Mouse (Mus musculus) hindbrain, embryonic 12.5 days (tissue): ENCODE data around the gene Kcnc1. TPM values are rescaled to one million over a fixed set of nuclear protein-coding genes. Genes with fewer than 3 reads are reported as not detected.

ENCODE experiments used
- ATAC-seq: fragments of 200-750 bp; cut with Nextera tagmentation; 2 replicates; pipeline ENCODE4 v1.8.0; 2017; ENCODE audit warnings: moderate TSS enrichment; ENCODE audit not compliant: low FRiP score
- H3K27ac ChIP-seq: fragments of 300-500 bp; sonication (generic); 2 replicates; pipeline ENCODE4 v1.5.1; 2016; ENCODE audit warnings: mild to moderate bottlenecking
- H3K27me3 ChIP-seq: fragments of 300-500 bp; sonication (generic); 2 replicates; pipeline ENCODE4 v1.6.1; 2016; ENCODE audit warnings: mild to moderate bottlenecking
- H3K36me3 ChIP-seq: fragments of 300-500 bp; sonication (generic); 2 replicates; pipeline ENCODE4 v1.6.1; 2016; ENCODE audit warnings: mild to moderate bottlenecking
- H3K4me1 ChIP-seq: fragments of 300-500 bp; sonication (generic); 2 replicates; pipeline ENCODE4 v1.6.1; 2016
- H3K4me2 ChIP-seq: fragments of 300-500 bp; sonication (generic); replicated peaks from 2 replicates; pipeline ENCODE4 v1.6.1; 2016; ENCODE audit warnings: mild to moderate bottlenecking
- H3K4me3 ChIP-seq: fragments of 300-500 bp; sonication (generic); 2 replicates; pipeline ENCODE4 v1.5.1; 2016; ENCODE audit warnings: mild to moderate bottlenecking
- H3K9ac ChIP-seq: fragments of 300-500 bp; sonication (generic); 2 replicates; pipeline ENCODE4 v1.6.1; 2016; ENCODE audit warnings: mild to moderate bottlenecking, moderate library complexity
- H3K9me3 ChIP-seq: fragments of 300-500 bp; sonication (generic); replicated peaks from 2 replicates; pipeline ENCODE4 v1.6.1; 2016; ENCODE audit warnings: mild to moderate bottlenecking
- WGBS: fragments of 180-500 bp; shearing (Covaris S2); methylation state at CpG from one replicate; pipeline ENCODE4 v1.1.7; 2016; 5-methylcytosine and 5-hydroxymethylcytosine counted together
- polyA plus RNA-seq: library from polyadenylated mRNA; unstranded; fragments of >200 nt; fragmentation: Nextera tagmentation; extraction: Ambion mirVana; gene quantifications from 2 replicates; pipeline ENCODE4 v1.2.1, GENCODE M21; 2016

Gene Kcnc1
- polyA plus RNA-seq, 1 experiment from 2014 or later, result 9.8 TPM

- H3K4me2 ChIP-seq, result no peak overlapping the region
- H3K9me3 ChIP-seq, result peaks cover 3% of the 10 kb centered on the region; the same call in 1 of the 2 replicates
- 81% methylated on average over 8 of the region's 8 CpGs for WGBS
- H3K9ac ChIP-seq, result no peak overlapping the region
- H3K27ac ChIP-seq, result no peak overlapping the region
- H3K4me1 ChIP-seq, result peaks cover 8% of the 10 kb centered on the region
- no peaks in the 10 kb centered on the region for H3K27me3 ChIP-seq
- no peak overlapping the region for H3K4me3 ChIP-seq
- H3K36me3 ChIP-seq, result no peaks in the 10 kb centered on the region
- no peak for ATAC-seq
These were observed 66.8 kb downstream of the Kcnc1 start for GRCm38 (mm10) chr7:46463136-46463535.

- WGBS, result 74% methylated on average over 7 of the region's 7 CpGs
These were observed 70.2 kb downstream of the Kcnc1 start for GRCm38 (mm10) chr7:46466422-46466981.

GRCm38 (mm10) chr7:46469542-46469941, 73.2 kb downstream of the Kcnc1 start:
- no peak overlapping the region for H3K27ac ChIP-seq
- peaks cover 5% of the 10 kb centered on the region; the same call in 1 of the 2 replicates for H3K4me1 ChIP-seq
- no peak for ATAC-seq
- no peaks in the 10 kb centered on the region for H3K36me3 ChIP-seq
- no peaks in the 10 kb centered on the region for H3K9me3 ChIP-seq
- H3K27me3 ChIP-seq, result no peaks in the 10 kb centered on the region
- WGBS, result 91% methylated on average over 3 of the region's 3 CpGs
- H3K4me2 ChIP-seq, result no peak overlapping the region
- no peak overlapping the region for H3K4me3 ChIP-seq
- H3K9ac ChIP-seq, result no peak overlapping the region

More at GRCm38 (mm10) chr7:46466422-46466981, 70.2 kb downstream of the Kcnc1 start:
- no peaks in the 10 kb centered on the region for H3K9me3 ChIP-seq
- H3K36me3 ChIP-seq, result no peaks in the 10 kb centered on the region
- no peak overlapping the region for H3K4me3 ChIP-seq
- H3K4me2 ChIP-seq, result no peak overlapping the region
- no peak overlapping the region for H3K27ac ChIP-seq
- H3K4me1 ChIP-seq, result no peaks in the 10 kb centered on the region
- no peak overlapping the region for H3K9ac ChIP-seq
- no peaks in the 10 kb centered on the region for H3K27me3 ChIP-seq
- ATAC-seq, result no peak

- Histone ChIP-seq H3K27me3 (no peaks in the 10 kb centered on the region), H3K9me3 (no peaks in the 10 kb centered on the region), H3K9ac (no peak overlapping the region), H3K36me3 (no peaks in the 10 kb centered on the region), H3K4me1 (peaks cover 5% of the 10 kb centered on the region; the same call in 1 of the 2 replicates), H3K4me3 (no peak overlapping the region), H3K4me2 (no peak overlapping the region), H3K27ac (no peak overlapping the region)
- ATAC-seq, result no peak
- WGBS, result 66% methylated on average over 7 of the region's 7 CpGs
These were observed 74.9 kb downstream of the Kcnc1 start for GRCm38 (mm10) chr7:46471054-46471737.

- 30% methylated on average over 9 of the region's 9 CpGs for WGBS
- H3K27me3 ChIP-seq, result no peaks in the 10 kb centered on the region
- no peaks in the 10 kb centered on the region for H3K36me3 ChIP-seq
- no peak overlapping the region for H3K4me3 ChIP-seq
- H3K9ac ChIP-seq, result no peak overlapping the region
- H3K4me2 ChIP-seq, result no peak overlapping the region
- no peaks in the 10 kb centered on the region for H3K9me3 ChIP-seq
- peaks cover 5% of the 10 kb centered on the region; the same call in 1 of the 2 replicates for H3K4me1 ChIP-seq
- no peak overlapping the region for H3K27ac ChIP-seq
- no peak for ATAC-seq
These were observed 76.8 kb downstream of the Kcnc1 start for GRCm38 (mm10) chr7:46473141-46473540.

- no peaks in the 10 kb centered on the region for H3K9me3 ChIP-seq
- H3K9ac ChIP-seq, result no peak overlapping the region
- no peaks in the 10 kb centered on the region for H3K27me3 ChIP-seq
- no peak overlapping the region for H3K4me2 ChIP-seq
- H3K4me1 ChIP-seq, result peaks cover 5% of the 10 kb centered on the region; the same call in 1 of the 2 replicates
- H3K27ac ChIP-seq, result no peak overlapping the region
- 64% methylated on average over 5 of the region's 5 CpGs for WGBS
- no peaks in the 10 kb centered on the region for H3K36me3 ChIP-seq
- no peak; the same call in 1 of the 2 replicates for ATAC-seq
- H3K4me3 ChIP-seq, result no peak overlapping the region
These were observed 79.2 kb downstream of the Kcnc1 start for GRCm38 (mm10) chr7:46475464-46475863.

- no peak overlapping the region for H3K9ac ChIP-seq
- H3K36me3 ChIP-seq, result no peaks in the 10 kb centered on the region
- ATAC-seq, result no peak
- H3K27me3 ChIP-seq, result no peaks in the 10 kb centered on the region
- no peak overlapping the region for H3K4me2 ChIP-seq
- no peak overlapping the region for H3K27ac ChIP-seq
- no peaks in the 10 kb centered on the region for H3K9me3 ChIP-seq
- H3K4me1 ChIP-seq, result peaks cover 14% of the 10 kb centered on the region
- H3K4me3 ChIP-seq, result no peak overlapping the region
- WGBS, result 85% methylated on average over 3 of the region's 3 CpGs
These were observed 81.2 kb downstream of the Kcnc1 start for GRCm38 (mm10) chr7:46477456-46477855.

GRCm38 (mm10) chr7:46479793-46480192, 83.5 kb downstream of the Kcnc1 start:
- Histone ChIP-seq H3K4me1 (peaks cover 18% of the 10 kb centered on the region; the same call in 1 of the 2 replicates), H3K4me3 (no peak overlapping the region), H3K27me3 (no peaks in the 10 kb centered on the region), H3K27ac (no peak overlapping the region), H3K9ac (no peak overlapping the region), H3K4me2 (no peak overlapping the region), H3K36me3 (no peaks in the 10 kb centered on the region), H3K9me3 (no peaks in the 10 kb centered on the region)
- WGBS, result 76% methylated on average over 6 of the region's 6 CpGs
- no peak for ATAC-seq

- no peaks in the 10 kb centered on the region for H3K9me3 ChIP-seq
- no peaks in the 10 kb centered on the region for H3K36me3 ChIP-seq
- H3K9ac ChIP-seq, result no peak overlapping the region
- 77% methylated on average over 2 of the region's 2 CpGs for WGBS
- H3K4me1 ChIP-seq, result peaks cover 18% of the 10 kb centered on the region; the same call in 1 of the 2 replicates
- no peaks in the 10 kb centered on the region for H3K27me3 ChIP-seq
- ATAC-seq, result no peak
- no peak overlapping the region for H3K27ac ChIP-seq
- no peak overlapping the region for H3K4me3 ChIP-seq
- no peak overlapping the region for H3K4me2 ChIP-seq
These were observed 85.8 kb downstream of the Kcnc1 start for GRCm38 (mm10) chr7:46482099-46482531.

GRCm38 (mm10) chr7:46483050-46483449, 86.8 kb downstream of the Kcnc1 start:
- no peak overlapping the region for H3K4me3 ChIP-seq
- no peaks in the 10 kb centered on the region for H3K27me3 ChIP-seq
- H3K4me2 ChIP-seq, result no peak overlapping the region
- WGBS, result 63% methylated on average over 10 of the region's 10 CpGs
- H3K9me3 ChIP-seq, result no peaks in the 10 kb centered on the region
- no peak for ATAC-seq
- 0 out of 2 replicates have a peak overlapping the region, but pooled peaks have one; percentile 7 for H3K27ac ChIP-seq
- peaks cover 18% of the 10 kb centered on the region; the same call in 1 of the 2 replicates for H3K4me1 ChIP-seq
- no peak overlapping the region for H3K9ac ChIP-seq
- H3K36me3 ChIP-seq, result no peaks in the 10 kb centered on the region

GRCm38 (mm10) chr7:46484223-46484622, 87.9 kb downstream of the Kcnc1 start:
- no peak overlapping the region for H3K27ac ChIP-seq
- no peak overlapping the region for H3K4me2 ChIP-seq
- H3K9me3 ChIP-seq, result no peaks in the 10 kb centered on the region
- no peaks in the 10 kb centered on the region for H3K27me3 ChIP-seq
- no peak for ATAC-seq
- H3K36me3 ChIP-seq, result no peaks in the 10 kb centered on the region
- 82% methylated on average over 6 of the region's 6 CpGs for WGBS
- H3K4me3 ChIP-seq, result no peak overlapping the region
- no peak overlapping the region for H3K9ac ChIP-seq
- peaks cover 18% of the 10 kb centered on the region; the same call in 1 of the 2 replicates for H3K4me1 ChIP-seq

- 85% methylated on average over 5 of the region's 5 CpGs for WGBS
- H3K27me3 ChIP-seq, result no peaks in the 10 kb centered on the region
- H3K9ac ChIP-seq, result no peak overlapping the region
- no peak overlapping the region for H3K27ac ChIP-seq
- no peak overlapping the region for H3K4me3 ChIP-seq
- no peaks in the 10 kb centered on the region for H3K9me3 ChIP-seq
- H3K36me3 ChIP-seq, result no peaks in the 10 kb centered on the region
- no peak overlapping the region for H3K4me2 ChIP-seq
- H3K4me1 ChIP-seq, result peaks cover 16% of the 10 kb centered on the region; the same call in 1 of the 2 replicates
- ATAC-seq, result no peak
These were observed 90.5 kb downstream of the Kcnc1 start for GRCm38 (mm10) chr7:46486761-46487160.
